Mouse (Mus musculus): Measurements from ENCODE around the gene Tspan32. TPM values are rescaled to one million over a fixed set of nuclear protein-coding genes. Genes with fewer than 3 reads are reported as not detected.

Tspan32 gene
- polyA plus RNA-seq, 1 experiment from 2014 or later: 21.1 TPM

GRCm38 (mm10) chr7:143012230-143012875 is 7.5 kb downstream of the Tspan32 start:
- Histone ChIP-seq H3K27me3 (ENCODE audit: insufficient read depth, poor library complexity, severe bottlenecking) (no peaks in the 10 kb centered on the region), H3K4me3 (no peak overlapping the region), H3K4me1 (peaks cover 83% of the 10 kb centered on the region), H3K27ac (peak overlapping the region; percentile 29; the same call in 1 of the 2 replicates), H3K36me3 (no peaks in the 10 kb centered on the region), H3K9me3 (no peaks in the 10 kb centered on the region)
- DNase-seq (ENCODE audit: low spot score): no peak
- 66% methylated on average over 5 of the region's 5 CpGs for whole genome bisulfite sequencing

GRCm38 (mm10) chr7:143013420-143014178 is 8.8 kb downstream of the Tspan32 start:
- no peaks in the 10 kb centered on the region for H3K9me3 ChIP-seq
- H3K4me3 ChIP-seq: no peak overlapping the region
- H3K27me3 ChIP-seq (ENCODE audit: insufficient read depth, poor library complexity, severe bottlenecking): no peaks in the 10 kb centered on the region
- H3K36me3 ChIP-seq: no peaks in the 10 kb centered on the region
- no peak for DNase-seq (ENCODE audit: low spot score)
- WGBS: 73% methylated on average over 8 of the region's 8 CpGs
- H3K4me1 ChIP-seq: peaks cover 76% of the 10 kb centered on the region
- H3K27ac ChIP-seq: peak overlapping the region; percentile 43; the same call in 1 of the 2 replicates

DNA sequence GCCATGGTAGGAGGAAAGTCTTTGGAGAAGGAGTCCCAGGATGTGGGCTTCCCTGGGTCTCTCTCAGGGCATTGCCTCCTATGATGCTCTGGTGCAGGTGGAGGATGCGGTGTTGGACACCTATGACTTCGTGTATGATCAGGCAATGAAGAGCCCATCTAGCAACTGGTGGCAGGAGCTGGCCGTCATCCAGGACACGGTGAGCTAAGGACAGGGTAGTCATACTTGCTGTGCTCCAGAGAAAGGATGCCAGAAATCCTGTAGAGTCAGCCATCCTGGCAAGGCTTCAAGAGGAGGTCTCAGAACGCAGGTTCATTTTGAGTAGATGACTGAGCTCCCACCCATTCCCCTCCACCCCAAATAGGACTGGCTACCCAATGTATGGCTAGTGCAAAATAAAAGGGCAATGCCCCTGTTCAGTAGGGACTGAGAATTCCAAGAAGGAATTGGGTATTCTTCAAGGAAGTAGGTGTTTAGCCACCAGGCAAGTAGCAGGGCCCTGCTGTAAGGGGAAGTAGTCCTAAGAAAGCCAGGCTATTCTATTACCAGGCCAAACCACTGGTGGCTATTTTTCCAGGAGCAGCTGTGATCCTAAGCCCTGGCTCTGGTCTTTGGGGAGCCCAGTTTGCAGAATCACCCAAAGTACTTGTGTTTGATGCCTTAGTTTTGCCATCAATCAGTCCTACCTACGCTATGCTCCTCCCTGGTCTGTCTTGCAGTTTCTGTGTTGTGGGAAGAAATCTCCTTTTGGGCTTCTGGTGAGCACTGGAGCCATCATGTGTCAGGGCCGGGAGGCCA is 10.2 kb downstream of the Tspan32 start:
- no peak overlapping the region for H3K4me3 ChIP-seq
- no peak for DNase-seq (ENCODE audit: low spot score)
- peak overlapping the region; percentile 70 for H3K27ac ChIP-seq
- no peaks in the 10 kb centered on the region for H3K9me3 ChIP-seq
- no peaks in the 10 kb centered on the region for H3K36me3 ChIP-seq
- WGBS: 88% methylated on average over 7 of the region's 7 CpGs
- no peaks in the 10 kb centered on the region for H3K27me3 ChIP-seq (ENCODE audit: insufficient read depth, poor library complexity, severe bottlenecking)
- peaks cover 62% of the 10 kb centered on the region for H3K4me1 ChIP-seq

DNA sequence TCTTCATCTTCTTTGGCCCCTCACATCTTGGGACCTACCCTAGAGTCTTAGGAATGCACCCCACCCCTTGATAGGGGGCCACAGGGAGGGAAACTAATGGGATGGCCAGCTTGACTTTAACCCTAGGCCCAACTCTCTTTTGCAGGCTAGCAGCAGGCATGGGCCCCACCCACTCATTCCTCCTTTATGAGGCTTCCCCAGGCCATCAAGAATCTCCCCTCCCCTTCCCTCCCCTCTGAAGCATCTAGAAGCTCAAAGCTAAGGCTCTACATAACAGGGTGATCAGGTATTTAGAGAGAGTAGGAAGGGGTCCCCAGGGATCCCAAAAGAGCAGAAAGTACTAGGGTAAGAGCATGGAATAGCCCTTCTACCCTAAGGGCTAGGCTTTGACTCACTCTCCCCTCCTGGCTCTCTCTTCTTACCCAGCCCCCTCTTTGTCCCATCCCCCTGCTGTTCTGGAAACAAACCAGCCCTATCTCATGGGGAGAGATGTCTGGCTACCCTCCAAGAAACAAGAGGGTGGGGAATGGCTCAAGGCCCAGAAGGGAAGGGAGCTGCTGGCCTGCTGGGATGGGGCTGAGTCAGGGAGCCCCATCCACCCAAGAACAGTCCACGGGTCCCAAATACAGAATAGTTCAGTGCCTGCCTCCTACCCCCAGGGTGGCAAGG is 11.0 kb downstream of the Tspan32 start:
- Histone ChIP-seq H3K4me3 (0 out of 2 replicates have a peak overlapping the region, but pooled peaks have one; percentile 1), H3K9me3 (no peaks in the 10 kb centered on the region), H3K27ac (peak overlapping the region; percentile 70), H3K4me1 (peaks cover 62% of the 10 kb centered on the region), H3K36me3 (no peaks in the 10 kb centered on the region), H3K27me3 (ENCODE audit: insufficient read depth, poor library complexity, severe bottlenecking) (no peaks in the 10 kb centered on the region)
- no peak for DNase-seq (ENCODE audit: low spot score)
- 10% methylated on average over 1 of the region's 1 CpGs for WGBS

- Histone ChIP-seq H3K27me3 (ENCODE audit: insufficient read depth, poor library complexity, severe bottlenecking) (no peaks in the 10 kb centered on the region), H3K4me3 (no peak overlapping the region), H3K4me1 (peaks cover 57% of the 10 kb centered on the region), H3K9me3 (no peaks in the 10 kb centered on the region), H3K27ac (peak overlapping the region; percentile 70), H3K36me3 (no peaks in the 10 kb centered on the region)
- WGBS: 49% methylated on average over 9 of the region's 9 CpGs
- no peak for DNase-seq (ENCODE audit: low spot score)
Measured at GRCm38 (mm10) chr7:143016424-143017142, 11.7 kb downstream of the Tspan32 start.

DNA sequence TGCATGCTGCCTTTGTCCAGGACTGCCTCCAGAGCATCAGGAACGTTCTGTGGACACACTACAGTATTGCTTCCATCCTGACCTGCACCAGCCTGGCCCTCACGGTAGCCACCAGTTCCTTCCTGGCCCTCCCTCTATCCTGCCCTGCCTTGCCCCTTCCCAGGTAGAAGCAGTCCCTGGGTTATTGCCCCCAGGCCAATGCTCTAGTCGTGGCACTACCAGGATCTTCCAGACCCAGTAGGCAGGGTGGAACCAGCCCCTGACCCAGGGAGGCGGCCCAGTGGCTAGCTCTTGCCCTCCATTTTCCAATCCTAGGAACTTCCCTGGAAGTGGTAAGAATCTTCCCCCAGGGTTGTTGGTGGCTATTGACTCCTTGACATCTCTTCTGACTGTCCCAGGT is 12.3 kb downstream of the Tspan32 start:
- no peak for DNase-seq (ENCODE audit: low spot score)
- Histone ChIP-seq H3K9me3 (no peaks in the 10 kb centered on the region), H3K4me1 (peaks cover 51% of the 10 kb centered on the region), H3K4me3 (no peak overlapping the region), H3K27ac (peak overlapping the region; percentile 70; the same call in 1 of the 2 replicates), H3K27me3 (ENCODE audit: insufficient read depth, poor library complexity, severe bottlenecking) (no peaks in the 10 kb centered on the region), H3K36me3 (no peaks in the 10 kb centered on the region)
- WGBS: 72% methylated on average over 4 of the region's 4 CpGs

DNA sequence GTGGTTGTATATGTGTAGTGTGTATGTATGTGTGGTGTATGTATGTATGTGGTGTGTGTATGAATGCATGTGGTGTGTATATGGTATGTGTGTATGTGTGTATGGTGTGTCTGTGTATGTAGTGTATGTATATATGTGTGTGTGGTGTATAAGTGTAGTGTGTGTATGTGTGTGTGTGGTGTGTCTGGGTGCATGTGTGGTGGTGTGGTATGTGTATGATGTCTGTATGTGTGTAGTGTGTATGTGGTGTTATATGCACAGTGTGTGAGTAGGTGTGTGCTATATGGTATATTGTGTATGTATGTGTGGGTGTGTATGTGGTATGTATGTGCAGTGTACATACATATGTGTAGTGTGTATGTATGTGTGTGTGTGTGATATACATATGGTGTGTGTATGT is 15.2 kb downstream of the Tspan32 start:
- Histone ChIP-seq H3K4me1 (peaks cover 28% of the 10 kb centered on the region), H3K4me3 (no peak overlapping the region), H3K9me3 (no peaks in the 10 kb centered on the region), H3K27ac (no peak overlapping the region), H3K27me3 (ENCODE audit: insufficient read depth, poor library complexity, severe bottlenecking) (no peaks in the 10 kb centered on the region), H3K36me3 (0 out of 2 replicates have a peak, but pooled peaks cover 2% of the 10 kb centered on the region)
- DNase-seq (ENCODE audit: low spot score): no peak

DNA sequence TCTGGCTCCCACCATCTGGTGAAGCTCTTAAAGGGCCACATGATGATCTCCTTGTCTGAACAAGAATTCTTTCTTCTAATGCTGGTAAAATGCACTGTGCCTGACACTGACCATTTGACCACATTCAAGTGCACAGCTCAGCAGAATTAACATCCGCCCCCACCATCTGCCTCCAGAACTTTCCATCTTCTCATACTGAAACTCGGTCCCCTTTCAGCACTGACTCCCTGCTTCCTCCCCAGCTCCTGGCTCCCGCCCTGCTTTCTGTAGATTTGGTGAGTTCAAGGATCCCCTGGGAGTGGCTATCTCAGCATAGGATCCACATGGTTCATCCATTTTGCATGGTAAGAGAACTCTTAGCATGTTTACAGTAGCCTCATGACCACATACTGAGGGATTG is 15.9 kb downstream of the Tspan32 start:
- 69% methylated on average over 3 of the region's 3 CpGs for WGBS
- H3K9me3 ChIP-seq: no peaks in the 10 kb centered on the region
- H3K4me1 ChIP-seq: peaks cover 21% of the 10 kb centered on the region
- peaks cover 5% of the 10 kb centered on the region; the same call in 1 of the 2 replicates for H3K36me3 ChIP-seq
- H3K27me3 ChIP-seq (ENCODE audit: insufficient read depth, poor library complexity, severe bottlenecking): no peaks in the 10 kb centered on the region
- no peak for DNase-seq (ENCODE audit: low spot score)
- no peak overlapping the region for H3K27ac ChIP-seq
- no peak overlapping the region for H3K4me3 ChIP-seq

GRCm38 (mm10) chr7:143021356-143022164 is 16.7 kb downstream of the Tspan32 start:
- no peak for DNase-seq (ENCODE audit: low spot score)
- Histone ChIP-seq H3K36me3 (peaks cover 5% of the 10 kb centered on the region; the same call in 1 of the 2 replicates), H3K27me3 (ENCODE audit: insufficient read depth, poor library complexity, severe bottlenecking) (no peaks in the 10 kb centered on the region), H3K9me3 (no peaks in the 10 kb centered on the region), H3K4me1 (peaks cover 13% of the 10 kb centered on the region), H3K4me3 (no peak overlapping the region), H3K27ac (no peak overlapping the region)
- 57% methylated on average over 5 of the region's 5 CpGs for WGBS

DNA sequence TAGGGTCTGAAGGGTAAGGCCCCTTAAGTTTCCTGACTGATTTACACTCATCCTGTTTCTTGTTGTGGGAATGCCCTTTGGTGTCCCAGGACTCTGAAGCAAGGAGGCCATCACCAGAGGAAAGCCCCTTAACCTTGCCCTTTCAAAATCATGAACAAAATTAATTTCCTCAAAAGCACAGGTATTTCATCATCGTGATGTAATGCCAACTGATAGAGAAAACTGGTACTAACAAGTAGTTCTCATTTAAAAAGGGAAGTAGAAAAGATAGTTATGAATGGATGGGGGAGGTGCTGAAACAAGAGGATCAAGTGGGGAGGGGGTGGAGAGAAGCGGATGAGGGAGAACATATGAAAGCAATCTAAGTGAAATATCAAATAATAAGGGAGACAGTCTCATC is 18.7 kb downstream of the Tspan32 start:
- WGBS: 93% methylated on average over 2 of the region's 2 CpGs
- Histone ChIP-seq H3K9me3 (no peaks in the 10 kb centered on the region), H3K27me3 (ENCODE audit: insufficient read depth, poor library complexity, severe bottlenecking) (no peaks in the 10 kb centered on the region), H3K4me3 (no peak overlapping the region), H3K27ac (no peak overlapping the region), H3K36me3 (peaks cover 5% of the 10 kb centered on the region; the same call in 1 of the 2 replicates), H3K4me1 (peaks cover 8% of the 10 kb centered on the region; the same call in 1 of the 2 replicates)
- DNase-seq (ENCODE audit: low spot score): no peak

DNA sequence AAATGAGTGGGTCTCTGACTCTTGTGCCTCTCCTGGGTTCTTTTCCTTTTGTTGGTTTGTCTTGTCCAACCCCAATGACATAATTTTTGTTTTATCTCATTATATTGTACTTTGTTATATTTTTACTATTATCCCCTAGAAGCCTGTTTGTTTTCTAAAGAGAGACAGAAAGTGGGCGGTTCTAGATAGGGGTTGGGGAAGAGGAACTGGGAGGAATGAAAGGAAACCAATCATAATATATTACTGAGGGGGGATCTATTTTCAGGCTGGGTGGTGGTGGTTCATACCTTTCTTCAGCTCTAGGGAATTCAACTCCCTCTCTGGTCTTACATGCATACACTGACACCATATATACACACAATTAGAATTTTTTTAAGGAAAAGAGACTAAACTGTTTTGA is 19.4 kb downstream of the Tspan32 start:
- H3K4me3 ChIP-seq: no peak overlapping the region
- no peaks in the 10 kb centered on the region for H3K9me3 ChIP-seq
- no peak for DNase-seq (ENCODE audit: low spot score)
- peaks cover 8% of the 10 kb centered on the region; the same call in 1 of the 2 replicates for H3K4me1 ChIP-seq
- H3K27me3 ChIP-seq (ENCODE audit: insufficient read depth, poor library complexity, severe bottlenecking): no peaks in the 10 kb centered on the region
- 82% methylated on average over 1 of the region's 1 CpGs for WGBS
- no peak overlapping the region for H3K27ac ChIP-seq
- peaks cover 5% of the 10 kb centered on the region; the same call in 1 of the 2 replicates for H3K36me3 ChIP-seq

All from heart, embryonic 10.5 days (tissue).